Mouse (Mus musculus): ENCODE data around the gene Sox12.

Gene Sox12

GRCm38 (mm10) chr2:152349842-152350540 is 47.9 kb downstream of the Sox12 start:
- DNase-seq: peak; percentile 59 to 71

GRCm38 (mm10) chr2:152349205-152349604 is 48.7 kb downstream of the Sox12 start:
- DNase-seq: no peak

GRCm38 (mm10) chr2:152347722-152348121 is 50.1 kb downstream of the Sox12 start:
- no peak for DNase-seq

- peak in 1 of 2 experiments; percentile 31 for DNase-seq
Observed at GRCm38 (mm10) chr2:152346776-152347465, 50.9 kb downstream of the Sox12 start.

GRCm38 (mm10) chr2:152345393-152345792 is 52.5 kb downstream of the Sox12 start:
- peak; percentile 27 to 34 for DNase-seq

- DNase-seq: no peak
Observed at GRCm38 (mm10) chr2:152344909-152345308, 53.0 kb downstream of the Sox12 start.

- peak; percentile 29 to 43 for DNase-seq
Observed at GRCm38 (mm10) chr2:152344361-152344760, 53.5 kb downstream of the Sox12 start.

All from kidney, postnatal 4 days (tissue).